Mouse (Mus musculus) frontal cortex, postnatal 25 days (tissue): ENCODE data around the gene Nfkb2.
A peak's percentile ranks its signal among the peaks of the same experiment; 100 is the strongest.

ENCODE experiments used
- DNase-seq, 2 experiments: peaks; one replicate each; pipeline ENCODE4 v3.0.0; 2022; ENCODE audit warnings: low spot score in 2 of 2

Gene Nfkb2

DNA sequence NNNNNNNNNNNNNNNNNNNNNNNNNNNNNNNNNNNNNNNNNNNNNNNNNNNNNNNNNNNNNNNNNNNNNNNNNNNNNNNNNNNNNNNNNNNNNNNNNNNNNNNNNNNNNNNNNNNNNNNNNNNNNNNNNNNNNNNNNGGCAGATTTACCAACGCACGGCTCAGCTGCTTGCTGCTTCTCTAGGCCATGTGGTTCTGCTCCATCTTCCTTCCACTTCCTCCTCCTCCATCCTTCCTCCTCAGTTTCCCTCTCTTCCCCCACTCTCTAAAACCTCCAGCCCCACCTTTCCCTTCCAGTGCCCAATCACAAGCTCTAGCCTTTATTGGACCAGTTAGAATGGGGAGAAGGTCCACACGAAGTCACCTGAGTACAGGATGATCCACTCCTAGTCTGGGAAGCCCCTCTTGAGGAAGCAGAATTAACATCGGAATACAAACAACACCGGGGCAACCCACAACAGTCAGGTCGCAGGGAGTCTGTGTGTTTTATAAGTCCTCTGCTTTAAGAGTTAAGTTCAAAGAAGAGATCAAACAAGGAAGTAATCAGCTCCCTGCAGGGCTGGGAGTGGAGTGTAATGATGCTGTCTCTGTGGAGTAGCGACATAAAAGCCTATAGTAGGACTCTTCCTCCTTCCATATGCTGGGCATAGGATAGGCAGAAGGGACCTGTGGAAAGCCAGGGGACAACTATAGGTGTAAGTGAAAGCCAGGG is 40.7 kb downstream of the Nfkb2 start:
- no peak for DNase-seq

DNA sequence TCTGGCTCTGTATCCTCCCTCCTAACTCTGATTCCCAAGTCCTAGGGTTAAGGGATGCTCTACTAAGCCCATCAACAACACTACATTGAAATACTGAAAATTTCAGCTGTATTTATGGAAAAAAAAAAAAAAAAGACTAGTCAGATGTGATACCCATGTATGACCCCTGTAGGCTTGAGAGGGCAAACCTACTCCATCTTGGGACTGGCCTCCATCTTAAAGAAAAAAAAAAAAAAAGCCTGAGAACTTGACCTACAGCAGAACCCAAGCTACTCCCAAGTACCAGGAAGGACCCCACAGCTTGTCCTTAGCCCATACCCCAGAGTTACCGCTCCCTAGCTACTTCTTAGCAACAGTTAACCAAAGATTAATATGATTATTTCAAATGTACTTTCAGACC is 43.0 kb downstream of the Nfkb2 start:
- DNase-seq, result no peak

DNA sequence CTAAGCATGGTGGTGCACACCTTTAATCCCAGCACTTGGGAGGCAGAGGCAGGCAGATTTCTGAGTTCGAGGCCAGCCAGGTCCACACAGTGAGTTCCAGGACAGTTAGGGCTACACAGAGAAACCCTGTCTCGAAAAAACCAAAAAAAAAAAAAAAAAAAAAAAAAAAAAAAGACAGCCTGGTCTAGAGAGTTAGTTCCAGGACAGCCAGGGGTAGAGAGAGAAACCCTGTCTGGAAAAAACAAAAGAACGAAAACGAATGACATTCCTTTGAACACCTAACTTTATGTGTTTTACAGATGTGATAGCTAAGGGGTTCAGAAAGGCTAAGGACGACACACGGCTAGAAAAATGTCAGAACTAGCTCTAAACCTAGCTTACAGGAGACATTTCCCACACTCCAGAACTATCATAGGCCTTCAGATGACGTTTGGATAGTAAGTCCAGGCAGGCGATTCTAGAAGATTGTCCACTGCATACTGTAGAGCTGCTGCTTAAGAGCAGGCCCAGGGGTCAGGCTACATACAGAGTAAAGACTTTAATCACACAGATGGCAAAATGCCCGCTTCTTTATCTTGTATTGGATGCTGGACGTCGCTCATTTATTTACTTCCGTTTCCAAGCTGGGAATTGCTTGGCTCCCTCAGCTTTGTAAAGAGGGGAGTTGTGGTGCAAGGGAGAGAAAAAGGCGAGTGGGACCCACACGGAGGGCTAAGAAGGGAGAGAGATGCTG is 44.0 kb downstream of the Nfkb2 start:
- DNase-seq, result no peak

DNA sequence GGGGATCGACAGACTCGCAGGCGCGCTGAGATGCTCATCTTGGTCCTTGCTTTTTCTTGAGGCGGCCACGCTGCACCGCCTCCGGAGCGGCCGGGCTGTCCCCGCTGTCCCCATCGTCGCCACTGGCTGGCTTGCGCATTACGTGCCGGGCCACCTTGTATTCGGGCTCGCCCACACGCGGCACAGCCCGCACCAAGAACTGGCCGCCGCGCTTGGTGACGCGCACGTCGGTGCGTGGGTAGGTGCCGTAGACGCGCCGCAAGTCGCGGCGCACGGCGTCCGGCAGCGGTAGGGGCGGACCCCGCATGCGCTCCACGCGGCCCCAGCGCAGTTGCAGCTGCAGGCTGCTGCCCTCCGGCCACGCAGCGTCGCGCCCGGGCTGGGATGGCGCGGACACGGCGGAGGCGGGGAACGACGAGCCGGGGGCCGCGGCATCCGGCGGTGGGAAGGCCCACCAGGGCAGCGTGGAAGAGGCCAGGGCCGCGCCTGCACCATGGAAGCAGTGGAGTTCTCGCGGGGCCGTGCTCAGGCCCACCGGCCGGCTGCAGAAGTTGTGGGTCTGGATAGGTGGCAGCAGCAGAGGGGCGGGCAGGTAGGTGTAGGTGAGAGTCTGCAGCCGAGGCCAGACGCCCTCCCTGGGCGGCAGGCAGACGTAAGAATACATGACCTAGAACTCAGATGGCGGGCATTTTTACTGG is 44.8 kb downstream of the Nfkb2 start:
- peak; percentile 70 to 85 for DNase-seq

DNA sequence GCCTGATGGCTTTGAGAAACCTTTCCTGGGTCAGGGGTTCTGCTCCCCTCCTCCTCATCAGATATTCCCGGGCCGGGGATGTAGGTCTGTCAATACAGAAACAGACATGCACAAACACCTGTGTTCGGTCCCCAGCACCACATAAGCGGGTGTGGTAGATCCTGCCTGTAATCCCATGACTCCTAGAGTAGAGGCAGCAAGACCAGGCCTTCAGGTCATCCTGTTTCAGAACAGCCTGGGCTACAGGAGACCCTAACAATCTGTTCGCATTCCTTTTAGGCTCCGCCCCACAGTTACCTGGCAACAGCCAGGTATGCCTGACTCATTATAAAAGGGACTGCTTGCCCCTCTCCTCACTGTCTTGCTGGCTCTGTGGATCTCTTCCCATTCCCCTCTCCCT is 45.4 kb downstream of the Nfkb2 start:
- DNase-seq, result no peak

DNA sequence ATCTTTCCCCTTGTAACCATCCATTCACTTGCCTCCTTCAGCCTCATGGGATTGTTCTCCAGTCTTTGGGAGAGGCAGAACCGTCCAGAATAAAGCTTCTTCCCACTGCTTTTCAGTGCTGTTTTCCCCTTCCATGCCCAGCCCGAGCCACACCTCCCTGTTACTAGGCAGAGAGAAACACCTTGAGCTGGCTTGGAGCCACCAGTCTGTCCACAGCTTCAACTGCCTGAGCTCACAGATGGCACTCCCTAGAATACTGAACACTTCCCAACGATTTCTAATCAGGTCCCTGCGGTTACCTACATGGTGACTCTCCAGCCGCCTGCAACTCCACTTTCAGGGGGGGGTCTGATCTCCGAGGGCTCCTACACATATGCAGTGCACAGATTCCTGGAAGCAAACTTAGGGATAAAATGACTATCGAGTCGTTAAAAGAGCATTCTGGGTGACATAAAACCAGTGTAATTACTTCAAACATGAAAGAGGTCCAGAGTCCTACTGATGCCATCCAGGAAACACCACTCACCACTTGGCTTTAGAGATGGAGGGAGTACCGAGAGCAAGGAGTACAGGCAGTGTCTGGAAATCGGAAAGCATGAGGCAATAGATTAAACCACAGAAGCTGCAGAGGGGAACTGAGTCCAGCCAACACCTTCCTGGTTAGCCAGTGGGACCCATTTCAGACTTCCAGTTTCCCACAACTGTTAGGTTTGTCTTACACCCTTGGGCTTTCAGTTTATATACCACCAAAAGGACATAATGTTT is 46.2 kb downstream of the Nfkb2 start, which contains the start of gene 2310034G01Rik:
TSS of gene 2310034G01Rik (minus strand) at position 135 of the 765 bp plus-strand sequence.
- no peak for DNase-seq

DNA sequence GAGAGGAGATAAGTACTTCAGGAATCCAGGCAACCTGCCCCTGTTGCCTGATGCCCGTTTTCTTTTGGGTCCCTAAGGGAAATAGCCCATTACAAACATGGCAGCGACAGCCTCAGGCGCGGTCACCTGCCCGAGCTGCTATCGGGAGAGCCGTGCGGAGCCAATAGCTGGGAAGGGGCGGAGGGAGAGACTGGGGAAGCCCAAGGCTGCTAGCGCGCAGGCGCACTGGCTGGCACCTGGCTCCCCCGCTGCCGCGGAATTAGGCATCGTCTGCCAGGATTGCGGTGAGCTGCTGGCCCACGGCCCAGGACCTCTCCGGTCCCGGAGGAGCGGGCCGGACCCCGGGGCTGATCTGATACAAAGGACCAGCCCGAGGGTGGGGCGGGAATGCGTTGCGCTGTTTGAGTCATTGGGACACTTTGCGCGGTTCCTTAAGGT is 52.6 kb downstream of the Nfkb2 start:
- peak; percentile 72 to 83 for DNase-seq

DNA sequence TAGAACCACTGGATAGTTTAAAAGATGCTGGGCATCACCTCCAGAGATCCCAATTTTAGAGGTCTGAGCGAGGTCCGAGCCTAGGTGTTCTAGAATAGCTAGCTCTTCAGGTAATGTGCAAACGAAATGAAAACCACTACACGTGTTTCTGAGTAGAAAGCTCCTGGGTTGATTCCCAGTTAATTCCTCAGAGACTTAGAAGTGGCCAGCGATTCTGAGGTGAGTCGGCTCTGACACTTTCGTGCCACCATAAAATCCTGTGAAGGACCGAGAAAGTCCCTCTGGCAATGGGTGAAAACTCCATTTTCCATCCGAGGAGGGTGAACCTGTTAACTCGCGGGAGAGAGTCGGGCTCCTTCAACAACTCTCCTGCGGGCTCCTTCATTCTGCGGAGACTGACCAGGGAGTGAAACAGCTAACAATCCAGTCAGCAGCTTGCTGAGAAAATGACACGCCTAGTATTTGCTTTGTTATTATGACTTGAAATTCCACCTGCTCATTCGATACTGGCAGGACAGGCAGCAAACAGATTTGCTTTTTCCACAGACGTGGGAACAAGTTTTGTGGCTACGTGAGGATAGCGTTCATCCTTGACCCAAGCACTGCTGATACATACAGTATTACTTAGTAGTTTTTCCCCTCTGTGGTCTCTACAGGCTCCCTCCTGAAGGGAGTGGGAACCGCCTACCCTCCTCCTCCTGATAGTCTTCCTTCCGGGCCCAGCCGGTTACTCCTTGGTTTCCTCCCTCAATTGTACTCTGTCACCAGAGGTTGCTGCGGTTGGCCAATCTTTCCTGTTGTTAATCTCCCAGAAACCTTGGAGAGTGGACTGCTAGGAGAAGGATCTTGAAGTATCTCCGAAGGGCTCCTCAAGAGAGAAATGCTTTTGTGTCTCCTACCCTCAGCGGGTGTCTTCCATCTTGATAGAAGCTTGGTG is 53.5 kb downstream of the Nfkb2 start:
- DNase-seq, result no peak

DNA sequence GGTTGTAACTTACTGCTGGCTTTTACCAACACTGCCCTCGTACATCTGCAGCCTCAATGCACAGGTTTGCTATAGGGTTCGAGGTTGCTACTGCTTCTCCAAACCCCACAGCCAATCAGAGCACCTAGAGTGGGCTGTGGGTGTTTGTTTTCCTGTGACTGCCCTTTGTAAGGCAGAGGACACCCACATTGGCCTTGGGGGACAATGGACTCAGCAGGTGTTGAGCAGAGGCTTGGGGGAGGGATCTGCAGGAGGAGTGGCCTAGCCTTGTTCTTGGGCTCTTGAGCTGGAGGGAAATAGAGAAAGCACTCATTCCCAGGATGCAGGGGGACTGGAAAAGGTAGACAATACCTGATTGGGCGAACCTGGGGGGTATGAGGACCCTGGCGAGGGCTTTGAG is 54.3 kb downstream of the Nfkb2 start:
- DNase-seq, result no peak
